Mouse (Mus musculus): Measurements from ENCODE around the gene Flt3l.

- TF ChIP-seq CTCF (IDR thresholded peaks at IDR 0.05; ENCODE audit: low read depth) (no peak), EP300 (optimal IDR thresholded peaks at IDR 0.05) (no peak)
Observed at GRCm38 (mm10) chr7:45182606-45183005, 46.4 kb upstream of the Flt3l start.

Measured in stomach, postnatal 0 days (tissue).